Mouse (Mus musculus) activated CD4-positive, CD25-positive, alpha-beta regulatory T cell, adult 4 months (primary cell): Measurements from ENCODE around the gene Nme6. TPM values are rescaled to one million over a fixed set of nuclear protein-coding genes. Genes with fewer than 3 reads are reported as not detected.
"Not testable (repeated sequence)": the region's sequence is repeated elsewhere in the genome, so short reads cannot be mapped to it uniquely, and the experiment has no call there.

Experiments used
- ATAC-seq: one replicate; pipeline ENCODE4 v1.8.0; 2017
- polyA plus RNA-seq, 2 experiments: library from polyadenylated mRNA; unstranded; fragments of 100-300 nt; shearing (Covaris generic); gene quantifications; one replicate each; pipeline ENCODE4 v1.2.1; 2017

Nme6 gene
- polyA plus RNA-seq = 1 to 10 TPM; 6.7 to 8.9 TPM

GRCm38 (mm10) chr9:109832391-109833087, at the start of gene Nme6:
Gene Nme6 (plus strand): TSS chr9:109832749.
- peak; percentile 86 for ATAC-seq

- not testable (repeated sequence) for ATAC-seq
These were observed 42.0 kb upstream of the Nme6 start, which contains the start of gene Fbxw27 for GRCm38 (mm10) chr9:109790570-109790969. Gene Fbxw27 (minus strand): TSS chr9:109790670.

DNA sequence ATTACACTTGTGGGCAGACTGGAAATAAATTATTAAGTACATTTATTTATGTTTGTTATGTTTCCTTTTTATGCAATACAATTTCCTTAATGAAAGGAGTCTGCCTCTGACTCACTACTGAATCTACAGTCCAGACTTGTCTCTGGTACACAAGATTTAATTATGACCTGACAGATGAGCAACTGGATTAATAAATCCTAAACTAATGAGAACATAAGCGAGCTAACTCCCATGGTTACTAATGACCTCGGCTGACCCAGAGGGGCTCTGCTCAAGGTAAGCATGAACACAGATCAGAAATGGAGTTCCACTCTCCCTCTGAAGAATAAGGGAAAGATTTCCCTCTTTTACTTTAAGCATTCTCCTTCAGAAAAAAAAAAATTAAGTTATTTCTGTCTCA, 37.3 kb upstream of the Nme6 start:
- ATAC-seq = no peak

DNA sequence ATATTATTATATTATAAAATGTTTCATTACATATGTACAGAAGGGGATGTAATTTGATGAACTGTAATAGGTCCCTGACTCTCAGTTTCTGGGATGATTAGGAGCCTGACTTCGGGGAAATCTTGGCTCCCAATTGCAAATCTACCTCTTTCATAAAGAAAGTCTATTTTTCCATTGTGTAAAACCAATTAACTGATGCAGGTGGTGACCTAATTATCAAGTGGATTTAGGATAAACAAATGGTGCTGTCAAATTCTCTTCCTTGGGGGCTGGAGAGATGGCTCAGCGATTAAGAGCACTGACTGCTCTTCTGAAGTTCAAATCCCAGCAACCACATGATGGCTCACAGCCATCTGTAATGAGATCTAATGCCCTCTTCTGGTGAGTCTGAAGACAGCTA, 36.7 kb upstream of the Nme6 start:
- no peak for ATAC-seq

DNA sequence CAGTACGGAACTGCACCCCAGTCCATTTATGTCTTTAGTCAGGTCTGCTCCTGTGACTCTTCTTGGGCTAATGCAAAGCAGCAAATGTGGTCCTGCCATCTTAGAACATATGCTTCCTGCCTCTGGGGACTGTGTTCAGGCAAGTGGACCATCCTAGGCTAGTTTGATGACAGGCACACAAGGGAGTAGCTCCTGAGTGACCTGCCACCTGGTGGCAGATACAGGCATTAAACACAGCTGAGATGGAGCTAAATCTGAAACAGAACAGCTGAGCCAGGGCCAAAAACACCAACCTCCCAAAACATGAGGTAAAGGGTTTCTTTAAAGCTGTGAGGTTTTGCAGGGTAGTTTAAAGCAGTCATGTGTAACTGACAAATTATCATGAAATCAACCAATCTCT, 34.5 kb upstream of the Nme6 start:
- ATAC-seq = no peak

DNA sequence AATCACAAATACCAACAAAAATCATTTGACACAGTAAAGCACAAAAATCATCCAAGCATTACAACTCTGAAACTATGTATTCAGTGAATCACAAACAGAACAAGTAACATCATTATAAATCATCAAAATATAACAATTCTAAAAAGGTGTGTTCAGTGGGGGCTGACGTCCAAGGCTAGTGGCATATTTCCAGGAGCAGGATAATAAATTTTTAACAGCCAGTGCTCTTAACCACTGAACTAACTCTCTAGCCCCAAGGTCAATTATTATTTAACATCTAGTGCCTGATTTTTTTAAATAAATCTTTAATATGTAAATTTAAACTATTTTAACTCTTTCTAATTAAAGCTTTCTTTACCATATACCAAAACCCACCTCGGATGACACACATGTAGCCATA, 27.0 kb upstream of the Nme6 start:
- not testable (repeated sequence) for ATAC-seq

DNA sequence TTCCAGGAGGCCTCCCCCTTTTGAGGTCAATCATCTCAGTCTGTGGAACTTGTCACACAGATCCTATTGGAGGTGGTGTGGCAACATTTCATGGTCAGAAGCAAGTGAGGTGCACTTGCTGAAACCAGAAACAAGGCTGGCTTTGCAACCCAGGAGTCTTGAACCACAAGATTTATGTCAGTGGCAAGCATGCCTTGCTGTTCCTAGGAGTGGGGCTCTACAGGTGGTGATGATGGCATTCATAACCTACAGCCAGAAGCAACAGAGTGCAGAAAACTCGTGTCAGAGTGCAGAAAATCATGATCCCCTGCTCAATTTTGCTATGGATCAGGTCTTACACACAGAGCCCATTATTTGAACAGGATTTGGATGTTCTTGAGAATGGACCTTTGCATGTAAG, 26.3 kb upstream of the Nme6 start:
- ATAC-seq = no peak

- no peak for ATAC-seq
These were observed 25.8 kb upstream of the Nme6 start for GRCm38 (mm10) chr9:109806695-109807293.

DNA sequence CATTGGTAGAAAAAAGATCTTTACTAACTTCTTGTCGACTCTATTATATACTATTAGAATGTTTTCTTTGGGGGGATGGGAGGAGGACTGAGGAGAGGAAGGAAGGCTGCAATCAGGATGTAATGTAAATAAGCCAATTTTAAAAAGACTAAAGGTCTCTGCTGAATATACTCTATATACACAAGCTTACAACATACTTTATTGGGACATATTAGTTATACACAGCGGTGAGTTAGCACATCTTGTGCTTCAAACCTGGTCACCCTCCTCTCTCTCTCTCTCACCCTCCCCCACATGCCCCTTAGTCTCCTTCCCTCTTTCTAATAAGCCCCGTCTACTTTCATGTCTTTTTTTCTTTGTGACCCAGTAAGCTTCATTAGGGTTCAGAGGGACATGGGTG, 24.7 kb upstream of the Nme6 start:
- ATAC-seq = no peak

- ATAC-seq = no peak
These were observed 20.6 kb upstream of the Nme6 start, which contains the start of gene Spink8 for GRCm38 (mm10) chr9:109811980-109812379. Gene Spink8 (plus strand): TSS chr9:109812280.

GRCm38 (mm10) chr9:109813424-109813823, 19.1 kb upstream of the Nme6 start:
- ATAC-seq = no peak

DNA sequence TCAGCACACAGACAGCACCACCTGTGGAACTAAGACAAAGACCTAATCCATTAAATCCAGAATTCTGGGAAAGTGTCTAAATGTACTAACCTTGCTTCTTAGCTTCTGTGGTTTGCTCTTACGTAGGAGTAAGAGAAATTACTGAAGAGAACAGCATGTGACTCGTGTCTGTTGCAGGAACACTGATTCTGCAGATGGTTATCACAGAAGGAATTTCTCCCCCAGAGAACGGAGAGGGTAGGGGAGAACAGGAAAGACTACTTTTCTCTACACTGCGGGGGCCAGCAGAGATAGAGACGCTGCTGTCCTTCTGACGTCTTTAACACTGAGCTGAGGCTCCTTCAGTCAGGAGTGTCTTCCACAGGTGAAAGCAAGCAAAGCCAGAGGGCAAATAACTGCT, 16.2 kb upstream of the Nme6 start:
- ATAC-seq = no peak

GRCm38 (mm10) chr9:109825739-109826138, 6.8 kb upstream of the Nme6 start:
- ATAC-seq = no peak

DNA sequence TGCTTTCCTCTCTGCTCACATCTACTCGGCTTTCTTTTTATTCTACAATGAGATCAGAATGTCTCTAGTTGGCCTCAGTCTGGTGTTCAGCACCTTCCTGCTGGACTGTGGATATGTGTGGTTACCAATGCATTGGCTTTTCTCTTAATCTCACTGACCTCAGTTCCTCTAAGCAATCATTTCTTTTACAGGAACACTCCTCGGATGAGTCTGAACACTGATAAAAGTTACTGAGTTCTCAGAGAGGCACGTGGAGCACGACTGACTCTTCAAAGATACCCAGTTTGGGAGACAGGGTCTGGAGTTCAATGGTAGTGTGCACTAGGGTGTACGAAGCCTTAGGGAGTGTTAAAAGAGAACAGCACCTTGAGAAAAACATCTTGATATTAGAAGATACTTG, 6.4 kb upstream of the Nme6 start:
- ATAC-seq = no peak

GRCm38 (mm10) chr9:109833088-109833412, 501 bp downstream of the Nme6 start:
- no peak for ATAC-seq

GRCm38 (mm10) chr9:109849312-109849758, 16.8 kb downstream of the Nme6 start, which contains the start of gene Camp:
Gene Camp (minus strand): TSS chr9:109849617.
- ATAC-seq = no peak

GRCm38 (mm10) chr9:109850099-109850498, 17.6 kb downstream of the Nme6 start:
- ATAC-seq = no peak

DNA sequence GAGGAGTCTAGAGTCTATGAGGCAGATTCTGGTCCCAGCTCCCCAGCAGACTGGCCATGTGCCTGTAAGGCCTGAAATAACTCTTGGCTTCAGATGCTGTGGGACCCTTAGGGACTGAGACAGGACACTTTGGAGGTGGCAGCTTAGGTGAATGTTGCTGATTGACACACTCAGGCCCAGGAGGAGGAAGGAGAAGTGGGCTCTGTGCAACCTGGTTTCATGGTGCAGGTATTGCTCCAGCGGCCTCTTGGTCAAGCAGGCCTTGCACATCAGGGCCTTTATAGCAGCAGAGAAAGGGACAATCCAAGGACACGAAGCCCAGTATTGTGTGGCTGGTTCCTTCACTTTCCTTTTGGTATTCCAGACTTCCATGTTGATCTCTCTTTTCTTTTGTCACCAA, 21.8 kb downstream of the Nme6 start:
- ATAC-seq = no peak

DNA sequence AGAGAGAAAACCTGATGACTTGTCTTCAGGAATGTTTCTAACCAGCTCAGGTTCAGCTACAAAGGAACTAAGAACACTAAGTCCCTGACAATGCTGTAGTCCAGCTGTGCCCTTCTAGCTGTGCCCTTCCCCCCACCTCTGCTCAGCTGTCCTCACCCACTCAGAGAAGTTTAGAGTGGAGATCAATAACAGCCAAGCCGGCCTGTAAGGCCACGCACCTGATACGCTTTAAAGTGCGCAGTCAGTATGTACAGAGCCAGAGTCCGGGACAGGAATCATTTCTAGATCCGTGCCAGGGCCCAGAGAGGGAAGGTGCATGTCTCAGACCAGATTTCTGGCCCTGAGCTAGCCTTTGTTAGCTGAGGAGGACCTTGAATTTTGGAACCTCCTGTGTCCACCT, 23.4 kb downstream of the Nme6 start:
- no peak for ATAC-seq

DNA sequence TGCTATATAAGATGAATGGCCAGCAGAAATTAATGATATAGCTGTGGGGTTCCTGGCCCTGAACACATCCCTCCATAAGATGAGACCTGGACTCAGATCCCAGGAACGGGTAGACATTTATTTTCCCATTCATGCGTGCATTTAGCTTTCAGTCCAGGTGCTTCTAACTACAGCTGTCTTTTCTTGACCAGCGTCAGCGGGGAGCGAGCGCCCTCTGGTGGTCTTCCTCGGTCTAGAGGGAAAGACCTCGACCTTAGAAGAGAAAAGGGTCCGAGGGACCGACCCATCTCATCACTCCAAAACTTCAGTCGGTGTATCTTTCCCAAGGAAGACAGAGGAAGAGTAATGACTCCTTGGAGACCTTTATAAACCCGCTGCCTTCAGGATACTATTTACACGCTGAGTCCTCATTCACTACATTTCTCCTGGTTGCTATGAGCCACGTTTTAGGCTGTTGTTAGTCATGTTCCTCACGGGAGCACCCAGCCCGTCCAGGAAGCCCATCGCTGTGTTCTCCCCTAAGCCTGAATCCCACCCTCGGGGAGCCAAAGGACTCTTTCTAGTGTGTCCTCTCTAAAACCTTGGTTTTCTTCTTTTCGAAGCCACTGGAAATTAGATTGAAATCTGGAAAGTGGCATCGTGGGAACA, 30.0 kb downstream of the Nme6 start:
- no peak for ATAC-seq

- no peak for ATAC-seq
These were observed 30.5 kb downstream of the Nme6 start for GRCm38 (mm10) chr9:109863085-109863484.

GRCm38 (mm10) chr9:109866218-109866617, 33.7 kb downstream of the Nme6 start:
- no peak for ATAC-seq

GRCm38 (mm10) chr9:109870983-109871572, 38.5 kb downstream of the Nme6 start:
- no peak for ATAC-seq
